Mouse (Mus musculus) layer of hippocampus, adult 11-12 months (tissue): Measurements from ENCODE around the gene Lrit2.

Source experiments
- DNase-seq: peaks from one replicate; pipeline ENCODE4 v3.0.0; 2022; ENCODE audit warnings: low spot score

Gene Lrit2

DNA sequence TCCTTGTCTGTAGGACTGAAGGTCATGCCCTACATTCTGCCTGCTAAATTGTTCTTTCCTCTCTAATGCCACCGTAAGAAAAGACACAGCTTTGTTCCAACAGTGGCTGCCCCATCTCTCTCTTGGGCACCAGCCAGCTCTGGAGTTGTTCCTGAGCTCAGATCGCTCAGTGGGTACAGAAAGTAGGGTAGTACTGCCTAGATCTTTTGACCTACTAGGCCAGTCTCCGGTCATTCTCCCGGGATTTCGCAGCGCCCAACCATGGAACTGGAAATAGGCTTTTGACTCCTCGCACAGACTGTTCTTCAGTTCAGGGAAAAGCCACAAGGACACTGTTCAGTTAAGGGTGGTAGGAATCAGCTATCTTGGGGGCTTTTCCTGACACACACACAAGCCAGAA lies 45.2 kb downstream of the Lrit2 start:
- no peak for DNase-seq

DNA sequence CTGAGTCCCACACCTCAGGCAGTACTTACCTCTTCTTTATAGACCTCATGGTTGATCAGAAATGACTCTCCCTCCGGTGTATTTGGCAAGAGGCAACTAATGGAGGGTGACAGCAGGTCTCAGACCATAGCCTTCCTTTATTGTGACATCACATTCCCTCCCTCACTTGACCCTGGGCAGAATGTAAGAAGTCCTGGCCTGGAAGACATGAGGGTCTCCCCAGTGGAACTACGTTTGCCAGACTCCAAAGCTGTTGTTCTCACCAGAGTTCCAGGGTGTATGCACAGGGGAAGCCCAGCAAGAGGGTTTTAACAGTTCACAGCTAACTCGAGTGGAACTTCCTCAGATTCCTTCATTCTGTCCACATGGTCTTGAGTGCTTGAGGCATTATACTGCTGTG lies 46.2 kb downstream of the Lrit2 start, which contains the start of gene 2610528A11Rik:
Gene 2610528A11Rik (minus strand): TSS at position 101 of the 400 bp plus-strand sequence.
- DNase-seq: no peak

DNA sequence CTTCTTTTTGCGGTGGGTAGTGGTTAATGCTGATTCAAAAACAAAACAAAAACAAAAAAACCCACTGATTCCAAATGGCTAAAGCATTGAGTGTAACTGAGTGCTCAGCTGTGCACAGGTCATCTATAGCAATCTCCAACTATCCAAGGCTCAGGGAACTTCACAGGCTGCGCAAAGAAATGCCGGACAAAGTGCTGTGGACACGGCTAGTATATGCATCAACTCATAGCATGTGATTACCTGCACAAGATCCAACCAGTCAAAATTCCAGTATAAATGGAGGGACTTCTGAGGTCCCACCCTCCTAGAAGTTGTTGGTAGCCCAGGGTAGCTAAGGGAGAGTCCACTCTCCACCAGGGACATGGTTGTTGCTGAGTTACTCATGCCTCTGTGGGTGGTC lies 51.5 kb downstream of the Lrit2 start:
- no peak for DNase-seq
